ENCODE assay signal across 8 mouse cellular contexts in the genomic region with DNA sequence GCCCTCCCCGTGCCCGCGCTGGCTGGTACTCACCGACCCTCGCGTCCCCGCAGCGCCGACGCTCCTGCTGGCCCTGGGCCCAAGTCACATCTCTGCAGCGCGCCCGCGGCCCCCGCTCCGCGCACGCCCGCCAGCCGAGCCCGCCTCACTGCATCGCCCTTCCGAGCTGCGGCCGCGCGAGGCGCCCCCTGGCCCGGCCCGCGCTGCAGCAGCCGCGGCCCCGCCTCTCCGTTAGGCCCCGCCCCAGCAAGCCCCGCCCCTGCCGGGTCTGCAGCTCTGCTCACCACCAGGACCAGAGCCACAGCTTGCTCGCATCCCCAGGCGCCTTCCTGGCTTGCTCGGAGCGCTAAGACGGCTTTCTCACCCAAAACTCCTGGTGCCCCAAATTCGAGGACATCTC. TPM values are rescaled to one million over a fixed set of nuclear protein-coding genes. Genes with fewer than 3 reads are reported as not detected.
DNase-seq lines count a peak whose midpoint lies in the region; ATAC-seq and TF ChIP-seq lines count a peak whose summit lies in the region.

A gene (minus strand): TSS at position 205 of the 400 bp plus-strand sequence.

- H3K4me3 ChIP-seq in cortical plate, adult 2 months (ENCODE audit: insufficient read depth, low read length) = peak within 1 kb of the TSS; percentile 53
- H3K4me3 ChIP-seq in intestine, embryonic 14.5 days (ENCODE audit: low read depth, low read length) = peak within 1 kb of the TSS; percentile 63
- H3K4me3 ChIP-seq in limb, embryonic 10.5 days = peak within 1 kb of the TSS; percentile 69
- H3K4me3 ChIP-seq in midbrain, embryonic 11.5 days (ENCODE audit: low read depth, low read length) = peak within 1 kb of the TSS; percentile 78
- H3K4me3 ChIP-seq in small intestine, adult 2 months (ENCODE audit: low read depth, low read length) = peak within 1 kb of the TSS; percentile 72

- peak within 1 kb of the TSS; percentile 85 for H3K4me2 ChIP-seq in intestine, embryonic 14.5 days (ENCODE audit: low read length)
- H3K4me2 ChIP-seq in midbrain, embryonic 11.5 days = peak within 1 kb of the TSS; percentile 93

- H3K27me3 ChIP-seq in intestine, embryonic 14.5 days (replicated peaks; ENCODE audit: control insufficient read depth, insufficient read depth, low read length) = no peaks in the 10 kb centered on the region
- peaks cover 5% of the 10 kb centered on the region; the same call in 1 of the 2 replicates for H3K27me3 ChIP-seq in limb, embryonic 10.5 days (ENCODE audit: low read depth, poor library complexity, severe bottlenecking)
- H3K27me3 ChIP-seq in midbrain, embryonic 11.5 days (ENCODE audit: control insufficient read depth, insufficient read depth, low read length) = no peaks in the 10 kb centered on the region; the same call in none of the 2 replicates
- peaks cover 23% of the 10 kb centered on the region for H3K27me3 ChIP-seq in small intestine, adult 2 months (ENCODE audit: control insufficient read depth, insufficient read depth, low read length)

- peak; percentile 94 for ATAC-seq in intestine, embryonic 14.5 days (replicated peaks; ENCODE audit: low FRiP score, low TSS enrichment, low read depth)
- peak; percentile 85 for ATAC-seq in midbrain, embryonic 11.5 days (ENCODE audit: low FRiP score)
- no peak for ATAC-seq in monocyte, adult 5-6 weeks (replicated peaks; ENCODE audit: insufficient number of reproducible peaks, low FRiP score, low TSS enrichment, poor library complexity, severe bottlenecking)

- TF ChIP-seq POLR2A in cortical plate, adult 2 months (IDR thresholded peaks at IDR 0.05; ENCODE audit: extremely low read depth, insufficient read depth, low read length) = peak; percentile 70; the same call in 1 of the 2 replicates
- TF ChIP-seq POLR2A in small intestine, adult 2 months (IDR thresholded peaks at IDR 0.05; ENCODE audit: low read depth, low read length) = no peak

- WGBS in intestine, embryonic 14.5 days = under 1% methylated on average over 42 of the region's 44 CpGs
- under 1% methylated on average over 44 of the region's 44 CpGs for WGBS in limb, embryonic 10.5 days
- under 1% methylated on average over 39 of the region's 44 CpGs for WGBS in midbrain, embryonic 11.5 days
- under 1% methylated on average over 44 of the region's 44 CpGs for WGBS in small intestine, adult 2 months

- intact Hi-C loops in gastrocnemius, postnatal 36 days (cut with DNase I) = loop anchor here (2.0 kb wide), 1 partner anchor 76 kb away; no protein-coding TSS in a partner anchor

- DNase-seq in adipocyte (ENCODE audit: low spot score) = peak; percentile 66
- peak; percentile 81 to 89 for DNase-seq in gastrocnemius, postnatal 36 days
- DNase-seq in intestine, embryonic 14.5 days (ENCODE audit: low spot score) = peak; percentile 93
- DNase-seq in limb, embryonic 10.5 days (ENCODE audit: low spot score) = peak; percentile 91
- peak; percentile 99 for DNase-seq in midbrain, embryonic 11.5 days (ENCODE audit: low spot score, missing footprints)

- H3K9ac ChIP-seq in intestine, embryonic 14.5 days (ENCODE audit: low read length) = peak within 1 kb of the TSS; percentile 66
- peak within 1 kb of the TSS; percentile 91 for H3K9ac ChIP-seq in midbrain, embryonic 11.5 days (ENCODE audit: low read length)

- no peaks in the 10 kb centered on the region for H3K9me3 ChIP-seq in intestine, embryonic 14.5 days (ENCODE audit: control insufficient read depth, low read length)
- no peaks in the 10 kb centered on the region for H3K9me3 ChIP-seq in limb, embryonic 10.5 days (replicated peaks)
- no peaks in the 10 kb centered on the region for H3K9me3 ChIP-seq in midbrain, embryonic 11.5 days (ENCODE audit: control insufficient read depth, low read length)

- H3K27ac ChIP-seq in cortical plate, adult 2 months (ENCODE audit: insufficient read depth, low read length) = peak within 1 kb of the TSS; percentile 92
- no peak within 1 kb of the TSS for H3K27ac ChIP-seq in intestine, embryonic 14.5 days (ENCODE audit: low read depth)
- H3K27ac ChIP-seq in limb, embryonic 10.5 days = peak within 1 kb of the TSS; percentile 86
- H3K27ac ChIP-seq in midbrain, embryonic 11.5 days (ENCODE audit: low read depth, low read length) = peak within 1 kb of the TSS; percentile 74
- H3K27ac ChIP-seq in small intestine, adult 2 months (ENCODE audit: insufficient read depth, low read depth, low read length) = peak within 1 kb of the TSS; percentile 12; the same call in 1 of the 2 replicates

- no peaks in the 10 kb centered on the region for H3K36me3 ChIP-seq in intestine, embryonic 14.5 days (ENCODE audit: control insufficient read depth, insufficient read depth, low read length)
- no peaks in the 10 kb centered on the region for H3K36me3 ChIP-seq in limb, embryonic 10.5 days
- H3K36me3 ChIP-seq in midbrain, embryonic 11.5 days (ENCODE audit: control insufficient read depth, insufficient read depth, low read length) = no peaks in the 10 kb centered on the region
- H3K36me3 ChIP-seq in small intestine, adult 2 months (ENCODE audit: control insufficient read depth, insufficient read depth, low read length) = no peaks in the 10 kb centered on the region

- TF ChIP-seq CTCF in cortical plate, adult 2 months (IDR thresholded peaks at IDR 0.05; ENCODE audit: extremely low read depth, insufficient read depth, low read length) = no peak
- no peak for TF ChIP-seq CTCF in small intestine, adult 2 months (IDR thresholded peaks at IDR 0.05; ENCODE audit: extremely low read depth, insufficient read length, insufficient replicate concordance, low read depth, low read length)

- H3K4me1 ChIP-seq in cortical plate, adult 2 months (ENCODE audit: control insufficient read depth, insufficient read depth, low read length) = peaks cover 14% of the 10 kb centered on the region
- H3K4me1 ChIP-seq in intestine, embryonic 14.5 days (replicated peaks; ENCODE audit: control insufficient read depth, insufficient read depth, low read length) = peaks cover 6% of the 10 kb centered on the region; the same call in 1 of the 2 replicates
- peaks cover 40% of the 10 kb centered on the region for H3K4me1 ChIP-seq in limb, embryonic 10.5 days
- peaks cover 33% of the 10 kb centered on the region for H3K4me1 ChIP-seq in midbrain, embryonic 11.5 days (ENCODE audit: control insufficient read depth, insufficient read depth, low read length)
- peaks cover 4% of the 10 kb centered on the region; the same call in 1 of the 2 replicates for H3K4me1 ChIP-seq in small intestine, adult 2 months (ENCODE audit: control insufficient read depth, insufficient read depth, insufficient read length, low read length)

RNA-seq across cellular contexts. Expression of the gene that starts here (rescaled TPM):
- 126 and 141 TPM in 2 replicates for polyA plus RNA-seq in cortical plate, adult 2 months (2012; rRNA removed)
- total RNA-seq in gastrocnemius, postnatal 36 days (2021) = 10 to 100 TPM; 14.0 to 19.0 TPM
- polyA plus RNA-seq in intestine, embryonic 14.5 days (2014; fragmentation: Nextera tagmentation; extraction: Ambion mirVana) = 6.0 and 7.9 TPM in 2 replicates
- 6.6 and 8.2 TPM in 2 replicates for polyA plus RNA-seq in limb, embryonic 10.5 days (2016; fragmentation: Nextera tagmentation; extraction: Ambion mirVana)
- polyA plus RNA-seq in midbrain, embryonic 11.5 days (2014; fragmentation: Nextera tagmentation; extraction: Ambion mirVana) = 20.0 and 20.1 TPM in 2 replicates
- polyA plus RNA-seq in small intestine, adult 2 months (2012; rRNA removed) = 3.6 and 3.9 TPM in 2 replicates
- total RNA-seq in monocyte, adult 5-6 weeks (2017) = 0.97 TPM in 1 of 3 replicates, not detected in the others
